ENCODE assay signal across 23 mouse cellular contexts in the genomic region with DNA sequence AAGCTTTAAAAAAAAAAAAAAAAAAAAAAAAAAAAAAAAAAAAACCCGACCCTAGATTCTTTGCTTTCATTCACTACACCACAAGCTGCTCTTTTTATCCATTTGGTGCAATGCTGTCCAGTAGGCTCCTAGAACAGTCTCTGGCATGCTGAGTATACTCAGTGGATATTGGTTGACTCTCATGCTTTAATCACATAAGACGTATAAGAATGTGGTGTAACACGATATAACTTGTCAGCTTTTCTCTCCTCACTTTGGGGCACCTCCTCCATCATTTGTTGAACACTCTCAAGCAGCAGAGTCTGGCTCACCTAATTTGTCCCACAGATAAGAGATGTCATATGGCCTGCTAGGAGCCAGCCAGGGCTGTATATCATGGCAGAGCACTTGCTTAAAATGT. TPM values are rescaled to one million over a fixed set of nuclear protein-coding genes. Genes with fewer than 3 reads are reported as not detected.
DNase-seq lines count a peak whose midpoint lies in the region; ATAC-seq lines count a peak whose summit lies in the region.
"Had no signal": no experiment of that assay in that cellular context is flagged by ENCODE, and none has a peak within 500 bp of the region (broad histone marks: within the 10 kb centered on the region; RNA-seq: fewer than 3 reads in every experiment).

No protein-coding gene starts in this region.

- peaks cover 13% of the 10 kb centered on the region for H3K4me1 ChIP-seq in lung, embryonic 16.5 days (replicated peaks; ENCODE audit: control insufficient read depth, insufficient read depth, low read length)
- peaks cover 89% of the 10 kb centered on the region for H3K4me1 ChIP-seq in liver, embryonic 13.5 days (replicated peaks)

- no peak overlapping the region for H3K27ac ChIP-seq in lung, embryonic 16.5 days (ENCODE audit: low read length)
- peak overlapping the region; percentile 64 for H3K27ac ChIP-seq in liver, embryonic 13.5 days
- H3K27ac ChIP-seq: embryonic facial prominence, embryonic 15.5 days; forebrain, embryonic 10.5 days; heart, embryonic 10.5 days; layer of hippocampus, adult 2 months; midbrain, embryonic 12.5 days; neural tube, embryonic 12.5 days had no signal

- 15% methylated on average over 3 of the region's 3 CpGs for WGBS in lung, embryonic 16.5 days
- 36% methylated on average over 3 of the region's 3 CpGs for WGBS in liver, embryonic 13.5 days (ENCODE audit: insufficient replicate concordance)

- H3K4me3 ChIP-seq in lung, embryonic 16.5 days (ENCODE audit: low read length), result no peak overlapping the region
- H3K4me3 ChIP-seq in liver, embryonic 13.5 days (replicated peaks), result no peak overlapping the region
- H3K4me3 ChIP-seq: embryonic facial prominence, embryonic 15.5 days; forebrain, embryonic 10.5 days; heart, embryonic 10.5 days; layer of hippocampus, adult 2 months; midbrain, embryonic 12.5 days; neural tube, embryonic 12.5 days had no signal

- no peaks in the 10 kb centered on the region for H3K36me3 ChIP-seq in lung, embryonic 16.5 days (ENCODE audit: control insufficient read depth, insufficient read depth, low read length)
- no peaks in the 10 kb centered on the region; the same call in 1 of the 2 replicates for H3K36me3 ChIP-seq in liver, embryonic 13.5 days
- H3K36me3 ChIP-seq: embryonic facial prominence, embryonic 15.5 days; forebrain, embryonic 10.5 days; heart, embryonic 10.5 days; midbrain, embryonic 12.5 days; neural tube, embryonic 12.5 days had no signal

- H3K9me3 ChIP-seq in lung, embryonic 16.5 days (ENCODE audit: control insufficient read depth, low read length), result no peaks in the 10 kb centered on the region
- no peaks in the 10 kb centered on the region for H3K9me3 ChIP-seq in liver, embryonic 13.5 days (replicated peaks)
- H3K9me3 ChIP-seq: embryonic facial prominence, embryonic 15.5 days; forebrain, embryonic 10.5 days; heart, embryonic 10.5 days; midbrain, embryonic 12.5 days; neural tube, embryonic 12.5 days had no signal

- DNase-seq in lung, postnatal 4 days, result no peak
- peak; percentile 39 for DNase-seq in embryo, embryonic 10 days (ENCODE audit: low spot score)
- DNase-seq in liver, embryonic 13.5 days, result peak; percentile 36
- no peak for DNase-seq in left cerebral cortex, postnatal 25 days (ENCODE audit: low spot score in 2 of 2)
- DNase-seq in urinary bladder, postnatal 14 days (ENCODE audit: low spot score), result no peak
- no peak for DNase-seq in adrenal gland, postnatal 10 days
- DNase-seq: adrenal gland, postnatal 14 days; cerebellum, adult 11 months; cerebellum, postnatal 36 days; heart, postnatal 10 days; kidney, adult 8-10 months; kidney, postnatal 14 days; left cerebral cortex, postnatal 4 days; lung, postnatal 36 days; thymus, postnatal 36 days had no signal

- intact Hi-C loops in left cerebral cortex, postnatal 25 days (cut with DNase I), result no loop called here

- no peaks in the 10 kb centered on the region for H3K27me3 ChIP-seq in lung, embryonic 16.5 days (ENCODE audit: control insufficient read depth, insufficient read depth, low read depth, low read length)
- no peaks in the 10 kb centered on the region for H3K27me3 ChIP-seq in liver, embryonic 13.5 days
- H3K27me3 ChIP-seq: embryonic facial prominence, embryonic 15.5 days; midbrain, embryonic 12.5 days; neural tube, embryonic 12.5 days; Patski had no signal

- H3K4me2 ChIP-seq in lung, embryonic 16.5 days (ENCODE audit: low read depth, low read length), result no peak overlapping the region
- peak overlapping the region; percentile 20 for H3K4me2 ChIP-seq in liver, embryonic 13.5 days
- H3K4me2 ChIP-seq: embryonic facial prominence, embryonic 15.5 days; midbrain, embryonic 12.5 days; neural tube, embryonic 12.5 days had no signal

- H3K9ac ChIP-seq in lung, embryonic 16.5 days (ENCODE audit: low read length), result no peak overlapping the region
- H3K9ac ChIP-seq in liver, embryonic 13.5 days, result no peak overlapping the region; the same call in 1 of the 2 replicates
- H3K9ac ChIP-seq: embryonic facial prominence, embryonic 15.5 days; midbrain, embryonic 12.5 days; neural tube, embryonic 12.5 days had no signal

- ATAC-seq in lung, embryonic 16.5 days (ENCODE audit: low read depth), result peak; percentile 72
- peak; percentile 80 for ATAC-seq in liver, embryonic 13.5 days (ENCODE audit: low read depth)
- ATAC-seq: Patski had no signal

RNA-seq across cellular contexts. Expression of gene Tbxas1, which starts 11.6 kb away (rescaled TPM):
- 3.9 and 4.1 TPM in 2 replicates for polyA plus RNA-seq in lung, embryonic 16.5 days (2015; fragmentation: Nextera tagmentation; extraction: Ambion mirVana)
- 11.4 and 12.2 TPM in 2 replicates for polyA plus RNA-seq in liver, embryonic 13.5 days (2015; fragmentation: Nextera tagmentation; extraction: Ambion mirVana)
- 1 to 10 TPM; 3.0 to 3.3 TPM for total RNA-seq in left cerebral cortex, postnatal 25 days (2021)
- total RNA-seq in adrenal gland, postnatal 10 days (2021), result 1 to 10 TPM; 3.1 to 3.7 TPM

RNA-seq across cellular contexts. Expression of gene Hipk2, which starts 12.4 kb away (rescaled TPM):
- polyA plus RNA-seq in lung, embryonic 16.5 days (2015; fragmentation: Nextera tagmentation; extraction: Ambion mirVana), result 19.8 and 21.0 TPM in 2 replicates
- 20.1 and 20.4 TPM in 2 replicates for polyA plus RNA-seq in liver, embryonic 13.5 days (2015; fragmentation: Nextera tagmentation; extraction: Ambion mirVana)
- total RNA-seq in left cerebral cortex, postnatal 25 days (2021), result 10 to 100 TPM; 48.8 to 59.7 TPM
- 10 to 100 TPM; 72.8 to 88.4 TPM for total RNA-seq in adrenal gland, postnatal 10 days (2021)

Comparison
In these comparisons a context has a peak if more than half of its experiments do, and no peak if none do; other contexts are left out.
1. DNase-seq: peak in embryo, embryonic 10 days (single experiment) and liver, embryonic 13.5 days (single experiment); none in lung, postnatal 4 days (0 of 2), left cerebral cortex, postnatal 25 days (0 of 2), urinary bladder, postnatal 14 days (single experiment) and adrenal gland, postnatal 10 days (single experiment).